Mouse (Mus musculus) lung, embryonic 16.5 days (tissue): ENCODE measurements around the gene Creb3l1. TPM values are rescaled to one million over a fixed set of nuclear protein-coding genes. Genes with fewer than 3 reads are reported as not detected.

Experiments
- ATAC-seq: fragments of 200-750 bp; cut with Nextera tagmentation; 2 replicates; pipeline ENCODE4 v1.8.0; 2017; ENCODE audit warnings: low read depth, mild to moderate bottlenecking, moderate library complexity
- H3K27ac ChIP-seq: fragments of 300-500 bp; sonication (generic); 2 replicates; pipeline ENCODE4 v1.5.1; 2014; ENCODE audit warnings: mild to moderate bottlenecking, control low read depth, low read length
- H3K27me3 ChIP-seq: fragments of 300-500 bp; sonication (generic); 2 replicates; pipeline ENCODE4 v1.6.1; 2014; ENCODE audit warnings: low read depth, low read length, mixed read lengths; ENCODE audit not compliant: control insufficient read depth, insufficient read depth
- H3K36me3 ChIP-seq: fragments of 300-500 bp; sonication (generic); 2 replicates; pipeline ENCODE4 v1.6.1; 2014; ENCODE audit warnings: low read length; ENCODE audit not compliant: control insufficient read depth, insufficient read depth
- H3K4me1 ChIP-seq: fragments of 300-500 bp; sonication (generic); replicated peaks from 2 replicates; pipeline ENCODE4 v1.6.1; 2014; ENCODE audit warnings: low read length, mixed read lengths; ENCODE audit not compliant: control insufficient read depth, insufficient read depth
- H3K4me2 ChIP-seq: fragments of 300-500 bp; sonication (generic); 2 replicates; pipeline ENCODE4 v1.6.1; 2014; ENCODE audit warnings: low read depth, low read length, control low read depth
- H3K4me3 ChIP-seq: fragments of 300-500 bp; sonication (generic); 2 replicates; pipeline ENCODE4 v1.5.1; 2014; ENCODE audit warnings: mild to moderate bottlenecking, low read length, control low read depth
- H3K9ac ChIP-seq: fragments of 300-500 bp; sonication (generic); 2 replicates; pipeline ENCODE4 v1.6.1; 2014; ENCODE audit warnings: low read length, control low read depth
- H3K9me3 ChIP-seq: fragments of 300-500 bp; sonication (generic); 2 replicates; pipeline ENCODE4 v1.6.1; 2016; ENCODE audit warnings: low read length; ENCODE audit not compliant: control insufficient read depth
- whole genome bisulfite sequencing: fragments of 180-500 bp; shearing (Covaris S2); extraction: QIAGEN DNeasy Blood & Tissue Kit; methylation state at CpG from one replicate; pipeline ENCODE4 v1.1.7; 2014; 5-methylcytosine and 5-hydroxymethylcytosine counted together
- polyA plus RNA-seq: library from polyadenylated mRNA; unstranded; fragments of >200 nt; fragmentation: Nextera tagmentation; extraction: Ambion mirVana; gene quantifications from 2 replicates; pipeline ENCODE4 v1.2.1, GENCODE M21; 2015

The Creb3l1 gene
- polyA plus RNA-seq: 13.3 and 15.1 TPM in 2 replicates

DNA sequence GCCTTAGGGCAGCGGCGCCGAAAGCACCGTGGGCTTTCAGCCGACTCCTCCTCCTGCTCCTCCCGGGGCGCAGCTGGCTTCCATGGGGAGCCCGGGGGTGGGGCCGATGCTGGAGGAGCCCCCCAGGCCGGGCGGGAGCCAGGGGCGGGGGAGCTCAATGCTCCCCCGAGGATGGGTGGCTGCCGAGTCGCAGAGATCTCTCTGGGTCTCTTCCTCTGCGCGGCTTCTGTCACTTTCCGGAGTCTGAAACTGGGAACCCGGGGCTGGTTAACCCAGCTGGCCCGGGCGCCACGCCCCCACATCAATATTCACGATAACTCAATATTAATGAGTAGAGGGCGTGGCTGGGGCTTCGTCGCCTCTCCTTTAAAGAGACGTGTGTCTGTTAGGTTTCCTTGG is at the start of gene Creb3l1:
Gene Creb3l1, minus strand, starts transcription at position 229 of the 399 bp plus-strand sequence.
- Histone ChIP-seq H3K4me3 (peak within 1 kb of the TSS; percentile 77), H3K27ac (peak within 1 kb of the TSS; percentile 77), H3K9ac (peak within 1 kb of the TSS; percentile 65), H3K36me3 (no peaks in the 10 kb centered on the region), H3K4me1 (peaks cover 24% of the 10 kb centered on the region), H3K9me3 (no peaks in the 10 kb centered on the region), H3K27me3 (no peaks in the 10 kb centered on the region), H3K4me2 (peak within 1 kb of the TSS; percentile 82)
- WGBS: 0% methylated on average over 25 of the region's 27 CpGs
- peak; percentile 55 for ATAC-seq

- no peak for ATAC-seq
- Histone ChIP-seq H3K9me3 (no peaks in the 10 kb centered on the region), H3K27ac (no peak overlapping the region), H3K9ac (no peak overlapping the region), H3K36me3 (no peaks in the 10 kb centered on the region), H3K4me1 (no peaks in the 10 kb centered on the region), H3K4me3 (no peak overlapping the region), H3K27me3 (no peaks in the 10 kb centered on the region), H3K4me2 (no peak overlapping the region)
- WGBS: 82% methylated on average over 4 of the region's 4 CpGs
Measured at GRCm38 (mm10) chr2:92071143-92071542, 46.8 kb upstream of the Creb3l1 start.

DNA sequence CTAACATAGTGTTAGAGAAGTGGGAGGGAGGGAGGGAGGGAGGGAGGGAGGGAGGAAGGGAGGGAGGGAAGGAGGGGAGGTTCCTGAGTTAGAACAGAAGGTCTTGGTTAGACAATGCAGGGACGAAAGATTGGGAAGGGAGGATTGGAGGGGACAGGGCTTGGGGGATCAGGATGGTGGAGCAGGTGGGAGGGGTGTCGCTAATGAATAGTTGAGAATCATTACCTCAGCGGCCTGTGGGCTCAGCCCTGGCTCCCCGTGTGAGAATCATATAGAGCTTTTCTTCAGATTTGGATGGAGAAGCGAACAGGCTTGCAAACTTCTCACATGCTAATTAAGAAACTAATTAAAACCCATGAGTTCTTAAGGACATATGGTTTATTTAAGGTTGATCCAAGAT is 45.3 kb upstream of the Creb3l1 start:
- Histone ChIP-seq H3K4me1 (no peaks in the 10 kb centered on the region), H3K36me3 (no peaks in the 10 kb centered on the region)
- WGBS: 65% methylated on average over 5 of the region's 5 CpGs

DNA sequence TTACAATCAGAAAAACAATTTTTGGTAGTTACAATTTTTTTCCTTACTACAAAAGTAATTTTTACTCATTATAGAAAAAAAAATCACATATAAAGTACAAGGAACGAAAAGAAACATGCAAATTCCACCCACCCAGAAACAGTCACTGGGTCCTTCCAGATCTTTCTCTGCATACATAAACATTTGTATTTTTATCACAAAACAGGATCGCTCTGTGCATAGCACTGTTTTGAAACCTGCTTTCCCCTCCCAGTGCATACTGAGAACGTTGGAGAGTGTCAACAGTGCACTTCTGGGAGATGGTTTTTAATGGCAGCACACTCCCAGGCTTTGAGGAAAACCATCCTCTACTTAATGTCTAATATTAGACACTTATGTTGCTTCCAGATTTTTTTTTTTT is 43.3 kb upstream of the Creb3l1 start:
- Histone ChIP-seq H3K4me3 (no peak overlapping the region), H3K9ac (no peak overlapping the region), H3K27me3 (no peaks in the 10 kb centered on the region), H3K4me1 (no peaks in the 10 kb centered on the region), H3K27ac (no peak overlapping the region), H3K36me3 (no peaks in the 10 kb centered on the region), H3K4me2 (no peak overlapping the region), H3K9me3 (no peaks in the 10 kb centered on the region)
- 50% methylated on average over 3 of the region's 3 CpGs for WGBS
- no peak for ATAC-seq

More for the DNA sequence above, 45.3 kb upstream of the Creb3l1 start:
- no peak overlapping the region for H3K4me3 ChIP-seq
- H3K9me3 ChIP-seq: no peaks in the 10 kb centered on the region
- H3K27me3 ChIP-seq: no peaks in the 10 kb centered on the region
- no peak overlapping the region for H3K9ac ChIP-seq
- ATAC-seq: no peak
- no peak overlapping the region for H3K4me2 ChIP-seq
- H3K27ac ChIP-seq: no peak overlapping the region

DNA sequence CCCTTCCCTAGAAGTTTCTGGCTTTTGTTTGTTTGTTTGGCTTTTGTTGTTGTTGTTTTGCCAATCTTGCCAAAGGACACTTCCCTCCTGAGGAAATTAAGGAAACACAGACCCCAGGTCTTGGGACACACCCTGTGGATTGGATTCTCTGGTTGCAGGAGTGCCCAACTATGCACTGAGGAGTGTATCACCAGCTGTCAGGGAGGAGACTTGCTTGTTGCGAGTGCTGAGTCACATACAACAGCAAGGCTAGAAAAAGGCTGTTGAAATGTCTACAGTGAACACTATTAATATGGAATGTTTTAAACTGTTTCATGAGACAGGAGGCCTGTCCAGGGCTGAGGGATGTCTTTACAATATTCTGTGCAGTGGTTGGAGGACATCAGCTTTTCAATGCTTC is 42.6 kb upstream of the Creb3l1 start:
- Histone ChIP-seq H3K27ac (no peak overlapping the region), H3K9ac (no peak overlapping the region), H3K4me1 (no peaks in the 10 kb centered on the region), H3K27me3 (peaks cover 1% of the 10 kb centered on the region; the same call in 1 of the 2 replicates), H3K4me3 (no peak overlapping the region), H3K9me3 (no peaks in the 10 kb centered on the region), H3K4me2 (no peak overlapping the region), H3K36me3 (no peaks in the 10 kb centered on the region)
- 53% methylated on average over 1 of the region's 1 CpGs for WGBS
- ATAC-seq: no peak

- H3K4me3 ChIP-seq: no peak overlapping the region
- 41% methylated on average over 6 of the region's 6 CpGs for WGBS
- H3K27me3 ChIP-seq: peaks cover 7% of the 10 kb centered on the region; the same call in 1 of the 2 replicates
- H3K9me3 ChIP-seq: no peaks in the 10 kb centered on the region
- no peaks in the 10 kb centered on the region for H3K4me1 ChIP-seq
- no peak overlapping the region for H3K27ac ChIP-seq
- ATAC-seq: no peak
- no peaks in the 10 kb centered on the region for H3K36me3 ChIP-seq
- H3K9ac ChIP-seq: no peak overlapping the region
- H3K4me2 ChIP-seq: no peak overlapping the region
Measured at GRCm38 (mm10) chr2:92065938-92066337, 41.6 kb upstream of the Creb3l1 start.

DNA sequence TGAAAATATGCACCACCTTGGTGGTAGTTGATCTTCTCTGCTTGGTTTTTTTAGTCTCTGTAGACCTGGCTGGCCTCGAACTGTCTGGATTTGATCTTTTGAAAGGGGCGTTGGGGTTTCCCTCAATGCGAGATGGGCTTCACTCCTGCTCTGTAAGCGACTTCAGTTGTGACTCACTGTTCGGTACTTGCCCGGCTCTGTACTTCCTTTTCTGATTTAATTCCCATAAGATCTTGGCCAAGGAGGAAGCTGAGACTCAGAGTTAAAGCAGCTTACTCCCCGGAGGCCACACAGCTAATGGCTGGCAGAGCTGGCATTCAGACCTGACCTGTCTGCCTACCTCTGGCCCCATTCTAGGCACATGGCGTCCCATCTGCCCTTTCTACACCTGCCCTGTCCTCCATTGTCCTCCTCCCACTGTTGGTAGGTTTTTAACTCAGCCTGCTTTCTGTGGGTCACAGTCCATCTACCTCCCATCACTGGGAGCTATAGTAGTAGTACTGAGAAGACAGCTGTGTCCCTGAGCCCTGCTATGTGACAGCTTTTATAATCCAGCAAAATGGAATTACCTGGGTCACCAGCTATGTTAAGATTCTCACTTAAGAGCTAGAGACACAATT is 41.1 kb upstream of the Creb3l1 start:
- WGBS: 74% methylated on average over 8 of the region's 8 CpGs
- Histone ChIP-seq H3K9ac (no peak overlapping the region), H3K9me3 (no peaks in the 10 kb centered on the region), H3K4me3 (no peak overlapping the region), H3K4me1 (no peaks in the 10 kb centered on the region), H3K27ac (no peak overlapping the region), H3K36me3 (no peaks in the 10 kb centered on the region), H3K4me2 (no peak overlapping the region), H3K27me3 (peaks cover 11% of the 10 kb centered on the region; the same call in 1 of the 2 replicates)
- ATAC-seq: no peak

DNA sequence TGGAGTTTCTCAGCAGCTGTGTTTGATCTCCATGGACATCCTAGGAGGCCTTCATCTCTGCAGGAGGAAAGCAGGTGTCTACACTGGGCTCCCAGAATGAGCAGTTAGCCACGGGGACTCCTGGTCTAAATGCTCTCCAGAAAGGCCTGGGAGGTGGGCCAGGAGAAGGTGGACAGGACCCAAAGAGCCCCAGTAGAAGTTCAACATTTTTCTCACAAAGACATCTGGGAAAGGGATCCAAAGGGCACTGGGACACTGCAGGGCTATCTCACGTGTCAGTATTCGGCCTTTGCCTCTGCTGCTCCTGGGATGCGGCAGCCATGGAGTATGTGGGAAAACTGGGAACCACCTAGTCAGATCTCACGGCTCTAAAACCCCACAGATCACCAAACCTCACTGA is 38.8 kb upstream of the Creb3l1 start:
- 50% methylated on average over 5 of the region's 5 CpGs for WGBS

GRCm38 (mm10) chr2:92061337-92061736 is 37.0 kb upstream of the Creb3l1 start:
- Histone ChIP-seq H3K36me3 (no peaks in the 10 kb centered on the region), H3K4me1 (peaks cover 9% of the 10 kb centered on the region), H3K27me3 (peaks cover 27% of the 10 kb centered on the region), H3K27ac (no peak overlapping the region), H3K9me3 (no peaks in the 10 kb centered on the region), H3K4me3 (no peak overlapping the region), H3K9ac (no peak overlapping the region), H3K4me2 (no peak overlapping the region)
- ATAC-seq: no peak
- WGBS: 74% methylated on average over 5 of the region's 5 CpGs

More for the DNA sequence above, 38.8 kb upstream of the Creb3l1 start:
- Histone ChIP-seq H3K27me3 (peaks cover 27% of the 10 kb centered on the region), H3K4me3 (no peak overlapping the region), H3K4me2 (no peak overlapping the region), H3K9me3 (no peaks in the 10 kb centered on the region), H3K36me3 (no peaks in the 10 kb centered on the region), H3K9ac (no peak overlapping the region), H3K4me1 (peaks cover 9% of the 10 kb centered on the region), H3K27ac (no peak overlapping the region)
- no peak for ATAC-seq
